Mouse (Mus musculus) stomach, postnatal 0 days (tissue): ENCODE results near the gene Gm42878.

Source experiments
- CTCF ChIP-seq: IDR thresholded peaks from 2 replicates; pipeline ENCODE4 v1.5.1; 2016; ENCODE audit warnings: antibody characterized with exemption, low read depth, mild to moderate bottlenecking, moderate library complexity
- EP300 ChIP-seq: optimal IDR thresholded peaks from 2 replicates; pipeline ENCODE3; 2016; ENCODE audit warnings: antibody characterized with exemption

DNA sequence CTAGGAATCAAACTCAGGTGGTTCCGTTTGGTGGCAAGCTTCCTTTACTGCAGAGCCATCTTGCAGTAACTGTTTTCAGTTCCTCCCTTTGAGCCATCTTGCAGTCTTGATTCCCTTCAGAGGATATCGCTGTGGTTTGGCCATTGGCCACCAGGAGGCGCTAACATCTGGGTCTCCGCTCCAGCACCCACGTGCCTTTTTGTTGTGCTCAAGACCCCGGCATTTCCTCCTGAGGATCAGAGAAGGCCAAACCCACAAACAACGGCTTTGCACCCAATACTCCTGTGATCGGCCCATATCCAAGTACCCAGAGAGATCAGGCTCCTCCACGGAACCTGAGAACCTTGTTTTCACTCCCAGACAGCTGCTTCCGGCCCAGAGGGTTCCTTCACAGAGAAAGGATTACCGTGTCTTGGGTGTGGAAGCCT lies 19.2 kb upstream of the Gm42878 start:
- TF ChIP-seq EP300 (no peak), CTCF (peak; percentile 93)
